Mouse (Mus musculus) small intestine, adult 2 months (tissue): ENCODE measurements around the gene Spdl1.

Experiments used
- CTCF ChIP-seq: fragments of 200-500 bp; IDR thresholded peaks from 2 replicates; pipeline ENCODE4 v1.5.1; 2012; ENCODE audit warnings: low read depth, mild to moderate bottlenecking, control low read depth, inconsistent platforms, low read length, moderate library complexity, mixed read lengths; ENCODE audit not compliant: insufficient replicate concordance, insufficient read length; ENCODE audit errors: extremely low read depth
- POLR2A ChIP-seq: fragments of 200-500 bp; IDR thresholded peaks from 2 replicates; pipeline ENCODE4 v1.6.1; 2012; ENCODE audit warnings: low read depth, mild to moderate bottlenecking, control low read depth, inconsistent platforms, low read length, moderate library complexity

- no peak for TF ChIP-seq POLR2A
- no peak for TF ChIP-seq CTCF
Measured at GRCm38 (mm10) chr11:34840283-34840682, 6.8 kb upstream of the Spdl1 start.
